Mouse (Mus musculus): ENCODE data around the gene Hdac4. TPM values are rescaled to one million over a fixed set of nuclear protein-coding genes. Genes with fewer than 3 reads are reported as not detected.

Hdac4 gene
- total RNA-seq, 2 experiments from 2014 or later = 111 to 112 TPM

DNA sequence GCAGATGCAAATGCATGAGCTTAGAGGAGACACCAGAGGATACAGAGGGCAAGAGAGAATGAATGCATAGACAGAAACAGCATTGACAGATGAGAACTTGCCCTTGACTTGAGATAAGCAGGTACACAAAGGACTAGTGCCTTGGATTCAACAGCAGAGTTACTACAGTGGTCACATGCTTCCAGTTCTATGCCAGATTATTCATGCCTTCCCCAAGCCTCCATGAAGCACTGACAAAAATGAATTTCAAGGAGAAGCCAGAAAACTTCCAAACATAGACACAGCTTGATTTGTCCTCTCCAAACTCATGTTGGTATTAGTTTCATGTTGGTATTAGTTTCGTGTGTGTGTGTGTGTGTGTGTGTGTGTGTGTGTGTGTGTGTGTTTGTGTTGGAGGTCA lies 149.8 kb downstream of the Hdac4 start:
- no peak for DNase-seq (ENCODE audit: low spot score in 2 of 2)
- intact Hi-C loops (cut with DNase I) = no loop called here

DNA sequence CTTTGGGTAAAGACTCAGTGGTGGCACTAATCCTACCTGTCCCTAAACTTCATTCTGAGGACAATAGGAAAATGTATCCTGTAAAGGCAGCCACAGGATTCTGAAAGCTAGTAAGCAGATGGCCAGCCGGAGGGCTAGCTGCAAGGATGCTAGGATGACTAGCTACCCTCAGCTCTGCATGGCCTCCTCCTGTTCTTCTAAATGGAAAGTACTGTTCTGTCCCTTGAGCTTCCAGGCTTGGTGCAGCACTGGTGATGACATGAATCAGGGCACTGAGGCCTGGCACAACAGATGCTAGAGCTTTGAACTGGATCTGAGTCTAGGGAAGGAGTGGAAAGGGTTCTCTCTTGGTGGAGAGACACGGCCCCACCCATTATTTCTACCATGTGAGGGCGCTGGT lies 150.6 kb downstream of the Hdac4 start:
- intact Hi-C loops (cut with DNase I) = no loop called here
- DNase-seq (ENCODE audit: low spot score in 2 of 2) = no peak

DNA sequence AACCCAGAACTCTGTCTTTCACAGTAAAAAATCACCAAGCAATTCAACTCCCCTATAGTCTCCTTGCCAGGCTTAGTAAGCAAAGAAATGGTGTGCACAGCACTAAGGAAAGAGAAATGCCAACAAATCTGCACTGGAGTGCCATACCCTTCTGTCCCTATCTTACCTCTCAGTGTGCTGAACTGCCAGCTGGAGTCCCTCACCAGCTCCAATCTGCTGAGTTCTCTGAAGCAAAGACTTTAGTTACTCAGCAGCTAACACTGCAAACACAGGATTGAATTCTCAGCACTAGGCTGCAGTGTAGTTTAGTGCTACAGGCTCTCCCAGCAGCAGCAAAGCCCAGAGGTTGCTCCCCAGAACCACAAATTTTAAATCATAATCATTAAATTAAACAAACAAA lies 151.5 kb downstream of the Hdac4 start:
- DNase-seq (ENCODE audit: low spot score in 2 of 2) = peak in 1 of 2 experiments; percentile 47
- intact Hi-C loops (cut with DNase I) = no loop called here

DNA sequence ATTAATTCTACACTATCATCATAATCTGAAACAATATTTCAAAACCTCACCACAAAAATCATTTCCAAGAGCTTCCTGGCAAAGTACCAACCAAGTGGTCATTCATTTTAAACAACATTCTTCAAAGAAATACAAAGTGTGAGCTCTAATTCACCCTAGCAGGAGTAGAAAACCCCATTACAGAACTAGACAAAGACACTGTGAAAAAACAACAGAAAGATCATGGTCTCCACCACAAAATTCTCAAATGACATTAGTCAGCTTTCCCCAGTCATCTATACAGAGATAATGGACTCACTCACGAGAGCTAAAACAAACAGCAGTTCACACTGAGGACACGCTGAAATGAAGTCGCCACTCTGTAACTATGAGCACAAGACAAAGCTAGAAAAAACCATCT lies 153.4 kb downstream of the Hdac4 start:
- intact Hi-C loops (cut with DNase I) = no loop called here
- DNase-seq (ENCODE audit: low spot score in 2 of 2) = no peak

DNA sequence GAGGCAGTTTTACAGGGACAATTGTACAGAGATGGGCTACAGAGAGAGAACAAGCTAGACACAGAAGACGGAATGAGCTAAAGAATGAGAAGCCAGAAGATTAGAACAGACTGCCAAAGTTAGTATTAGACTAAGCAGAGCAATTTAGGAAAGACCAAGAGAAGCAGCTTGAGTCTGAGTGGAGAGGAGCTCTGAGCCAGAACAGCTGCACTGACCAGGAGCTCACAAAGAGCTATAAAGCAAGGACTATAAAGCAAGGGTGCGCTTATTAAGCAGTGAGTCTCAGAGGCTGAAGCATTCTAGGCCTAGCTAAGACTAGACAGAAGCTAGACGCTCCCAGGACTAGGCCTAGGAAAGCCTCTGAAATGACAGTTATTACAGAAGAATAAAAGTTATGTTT lies 154.2 kb downstream of the Hdac4 start:
- intact Hi-C loops (cut with DNase I) = no loop called here
- DNase-seq (ENCODE audit: low spot score in 2 of 2) = no peak

DNA sequence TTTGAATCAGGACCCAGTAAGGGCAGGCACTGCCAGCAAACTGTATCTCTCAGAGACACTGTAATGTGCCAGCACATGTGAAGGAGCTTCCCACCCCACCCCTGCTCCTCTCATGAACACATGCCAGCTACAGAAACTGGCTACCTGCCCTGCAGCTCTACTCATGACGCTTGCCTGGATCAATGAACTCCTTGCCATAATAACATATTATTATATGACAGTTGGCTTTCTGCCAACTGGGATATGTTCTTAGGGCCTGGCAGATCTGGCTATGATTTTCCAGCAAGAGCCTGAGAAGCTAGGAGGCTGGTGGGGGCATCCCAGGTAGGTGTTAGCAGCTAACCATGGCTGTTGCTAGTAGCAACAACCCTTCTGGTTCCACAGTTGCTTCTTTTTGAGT lies 156.8 kb downstream of the Hdac4 start:
- peak; percentile 44 to 60 for DNase-seq (ENCODE audit: low spot score in 2 of 2)

DNA sequence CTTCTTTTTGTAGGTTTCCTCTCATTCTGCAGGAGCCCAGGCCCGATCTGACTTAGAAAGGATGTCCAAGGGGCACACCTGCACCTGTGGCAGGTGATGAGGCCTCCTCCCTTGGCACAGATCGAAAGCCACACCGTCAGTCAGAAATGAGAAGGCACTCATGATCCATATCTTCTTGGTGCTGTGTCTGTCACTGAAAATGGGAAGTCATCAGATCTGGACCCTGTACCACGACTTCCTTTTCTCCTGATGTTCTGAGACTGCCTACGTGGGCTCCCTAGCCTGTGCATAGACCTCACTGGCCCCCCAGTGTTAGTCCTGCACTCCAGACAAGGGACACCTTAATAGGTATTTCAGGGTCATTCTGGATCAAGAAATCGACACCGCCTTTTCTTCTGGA lies 158.5 kb downstream of the Hdac4 start:
- intact Hi-C loops (cut with DNase I) = no loop called here

More for the DNA sequence above, 156.8 kb downstream of the Hdac4 start:
- intact Hi-C loops (cut with DNase I) = no loop called here

DNA sequence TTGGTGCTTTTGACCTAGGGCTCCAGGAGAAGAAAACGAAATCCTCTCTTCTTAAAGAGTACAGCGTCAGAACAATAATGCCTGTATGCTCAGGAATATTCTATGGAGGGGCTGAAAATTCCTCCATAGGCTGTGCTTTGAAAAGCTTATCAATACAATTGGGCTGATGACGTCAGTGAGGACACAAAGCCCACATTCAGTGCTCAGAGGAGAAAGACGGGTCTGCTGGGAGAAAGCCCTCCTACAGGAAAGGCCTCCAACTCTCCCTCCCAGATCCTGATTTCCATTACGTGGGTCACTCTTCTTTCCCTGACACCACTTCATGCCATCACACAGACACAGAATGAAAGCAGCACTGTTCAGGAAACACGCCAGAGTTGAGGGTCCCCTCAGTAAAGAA lies 159.7 kb downstream of the Hdac4 start:
- no peak for DNase-seq (ENCODE audit: low spot score in 2 of 2)
- intact Hi-C loops (cut with DNase I) = no loop called here

More for the DNA sequence above, 158.5 kb downstream of the Hdac4 start:
- DNase-seq (ENCODE audit: low spot score in 2 of 2) = no peak

DNA sequence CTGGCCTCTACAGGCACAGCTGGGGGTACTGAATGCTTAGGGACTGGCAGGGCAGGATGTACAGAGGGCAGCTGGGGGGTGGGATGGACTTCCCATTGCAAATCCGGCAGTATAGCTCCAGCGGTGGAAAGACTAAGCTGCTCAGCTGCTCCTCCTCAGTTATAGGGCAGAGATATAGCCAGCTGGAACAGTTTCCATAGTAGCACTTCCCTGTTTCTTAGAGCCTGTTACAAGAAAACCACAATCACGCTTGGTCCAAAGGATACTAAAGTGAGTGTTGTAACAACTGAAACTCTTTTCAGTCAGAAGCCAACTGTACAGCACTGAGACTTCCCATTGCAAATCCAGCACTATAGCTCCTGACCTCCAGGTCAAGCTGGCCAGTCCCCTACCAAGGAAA lies 161.3 kb downstream of the Hdac4 start:
- no peak for DNase-seq (ENCODE audit: low spot score in 2 of 2)
- intact Hi-C loops (cut with DNase I) = no loop called here

DNA sequence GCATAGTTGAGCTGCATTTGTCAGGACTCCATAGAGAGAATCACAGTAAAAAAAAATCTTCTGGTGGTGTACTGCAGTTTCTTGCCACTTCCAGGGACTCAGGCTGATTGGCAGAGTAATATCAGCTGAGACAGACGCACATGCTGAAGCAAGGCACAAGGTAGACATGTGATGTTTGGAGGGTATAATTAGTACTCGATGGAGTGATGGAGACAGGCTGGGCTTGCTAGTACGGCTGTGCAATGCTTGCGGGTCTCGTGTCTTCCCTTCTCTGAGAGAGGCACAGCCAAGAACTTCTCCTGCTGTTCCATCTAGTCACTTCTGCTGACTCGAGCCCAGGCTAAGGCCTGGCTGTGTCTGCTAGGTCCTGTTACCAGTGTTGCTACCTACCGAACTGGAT lies 162.0 kb downstream of the Hdac4 start:
- intact Hi-C loops (cut with DNase I) = no loop called here
- DNase-seq (ENCODE audit: low spot score in 2 of 2) = no peak

DNA sequence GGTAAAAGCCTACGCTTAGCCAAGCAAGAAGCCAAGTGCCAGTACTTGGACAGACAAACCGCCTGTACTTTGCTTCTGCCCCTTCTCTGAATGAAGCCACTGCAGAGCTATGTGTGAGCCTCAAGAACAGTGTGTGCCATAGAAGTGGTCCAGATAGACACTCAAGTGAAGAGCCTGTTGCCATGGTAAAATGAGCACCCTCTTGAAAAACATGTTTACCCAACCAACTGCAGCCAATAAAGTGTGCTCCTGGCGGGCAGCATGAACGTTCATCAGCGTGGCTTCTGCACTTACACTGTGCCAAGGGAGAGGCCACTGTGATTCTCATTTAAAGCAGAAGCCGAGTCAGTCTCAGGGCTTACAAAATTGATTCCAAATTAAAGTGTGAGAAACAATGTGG lies 165.0 kb downstream of the Hdac4 start:
- no peak for DNase-seq (ENCODE audit: low spot score in 2 of 2)
- intact Hi-C loops (cut with DNase I) = no loop called here

DNA sequence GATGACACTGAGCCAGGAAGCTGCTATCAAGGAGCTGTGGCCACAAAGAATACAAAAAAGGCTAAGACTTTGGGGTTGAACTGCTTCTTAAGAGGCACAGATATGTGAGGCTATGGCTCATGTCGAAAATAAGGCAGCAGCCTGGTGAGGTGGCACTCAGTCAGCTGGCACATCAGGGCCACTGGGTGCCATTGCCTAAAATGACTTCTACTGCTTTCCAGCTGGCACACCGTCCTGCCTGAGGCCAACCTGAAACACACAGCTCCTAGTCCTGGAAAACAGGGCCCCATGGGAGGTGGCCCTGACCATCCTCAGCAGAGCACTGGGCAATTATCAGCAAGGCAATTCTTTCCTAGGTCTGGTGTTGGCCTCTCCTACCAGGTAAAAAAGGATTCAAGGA lies 167.3 kb downstream of the Hdac4 start:
- intact Hi-C loops (cut with DNase I) = no loop called here
- no peak for DNase-seq (ENCODE audit: low spot score in 2 of 2)

DNA sequence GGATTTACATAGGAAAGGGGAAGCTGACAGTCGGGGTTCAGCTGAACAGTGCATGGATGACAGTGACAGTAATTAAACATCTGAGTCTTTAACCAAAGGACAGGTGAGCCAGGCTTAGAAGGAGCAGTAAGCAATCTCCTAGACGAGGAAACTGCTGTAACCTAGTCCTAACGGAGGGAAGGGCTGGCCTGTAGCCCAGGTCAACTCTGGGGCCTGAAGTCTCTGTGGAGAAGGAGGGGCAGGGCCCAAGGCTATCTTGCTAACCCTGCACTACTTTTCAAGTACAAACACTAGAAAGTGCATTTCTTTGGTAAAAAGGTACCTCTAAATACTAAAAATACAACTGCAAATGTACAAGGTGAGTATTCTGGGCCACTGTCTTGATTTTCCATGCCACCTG lies 169.1 kb downstream of the Hdac4 start:
- no peak for DNase-seq (ENCODE audit: low spot score in 2 of 2)
- intact Hi-C loops (cut with DNase I) = no loop called here

DNA sequence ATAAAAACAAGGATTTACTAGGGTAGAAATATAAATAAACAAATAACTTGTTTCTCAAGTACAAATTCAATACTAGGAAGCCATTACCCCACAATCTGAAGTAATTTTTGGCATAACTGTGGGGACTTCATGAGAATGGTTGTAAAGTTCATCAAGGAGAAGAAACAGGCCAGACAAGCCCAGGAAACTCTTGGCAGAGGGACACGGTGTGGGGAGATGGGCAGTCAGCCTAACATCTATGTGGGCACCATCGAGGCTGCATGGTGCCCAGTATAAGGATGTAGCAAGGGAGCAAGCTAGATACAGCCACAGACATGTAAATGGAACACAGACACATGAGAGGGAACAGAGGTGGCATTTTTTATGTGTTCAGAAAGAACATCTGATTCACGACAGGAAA lies 171.6 kb downstream of the Hdac4 start:
- no peak for DNase-seq (ENCODE audit: low spot score in 2 of 2)
- intact Hi-C loops (cut with DNase I) = no loop called here

DNA sequence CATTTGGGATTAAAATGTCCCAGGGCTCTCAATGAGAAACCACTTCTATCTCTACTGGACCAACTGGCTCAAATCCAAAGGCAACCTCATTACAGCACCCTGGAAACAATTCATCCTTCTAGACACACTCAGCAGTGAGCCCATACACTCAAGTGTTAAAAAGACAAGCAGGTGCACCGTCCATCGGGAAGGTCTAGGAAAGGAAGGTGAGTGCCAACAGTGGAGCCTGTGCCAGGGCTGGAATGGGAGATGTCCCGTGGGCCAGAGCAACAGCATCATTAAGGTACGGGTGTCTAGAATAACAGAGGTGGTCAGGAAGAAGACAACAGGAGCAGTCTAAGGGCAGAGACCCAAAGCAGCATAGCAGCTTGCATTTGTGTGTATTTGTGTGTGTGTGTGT lies 173.5 kb downstream of the Hdac4 start:
- intact Hi-C loops (cut with DNase I) = no loop called here
- no peak for DNase-seq (ENCODE audit: low spot score in 2 of 2)

DNA sequence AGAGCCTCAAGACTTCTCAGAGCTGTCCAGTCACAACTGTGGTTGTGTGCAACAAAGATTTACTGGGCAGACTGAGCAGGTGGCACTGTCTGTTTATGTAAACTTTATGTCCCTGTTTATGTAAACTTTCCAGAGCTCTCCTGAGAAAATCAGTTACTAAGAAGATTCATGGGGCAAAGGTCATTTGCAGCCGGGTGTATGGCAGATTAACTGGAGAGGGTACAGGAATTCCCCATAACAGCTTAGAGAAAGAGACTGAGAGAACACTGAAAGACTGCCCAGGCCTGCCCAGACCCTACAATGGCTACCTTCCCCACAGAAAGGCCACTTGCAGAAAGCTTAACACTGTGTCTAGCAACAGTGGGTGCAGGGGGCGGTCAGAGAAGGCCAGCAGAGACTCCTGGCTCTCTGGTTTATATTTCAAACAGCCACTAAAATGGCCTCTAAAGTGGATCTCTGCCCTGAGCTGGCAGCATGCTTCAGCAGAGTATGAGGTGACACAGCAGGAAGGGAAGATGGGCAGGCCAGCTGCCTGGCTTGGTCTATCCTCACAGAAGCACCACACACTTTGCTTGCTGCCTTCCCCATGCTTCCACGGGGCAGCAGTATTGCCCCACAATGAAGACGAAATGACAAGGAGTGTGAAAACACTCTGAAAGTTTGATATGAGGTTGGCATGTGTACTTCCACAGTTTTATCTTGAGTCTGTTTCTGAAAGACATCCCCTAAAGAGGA lies 179.4 kb downstream of the Hdac4 start:
- intact Hi-C loops (cut with DNase I) = no loop called here
- DNase-seq (ENCODE audit: low spot score in 2 of 2) = no peak

DNA sequence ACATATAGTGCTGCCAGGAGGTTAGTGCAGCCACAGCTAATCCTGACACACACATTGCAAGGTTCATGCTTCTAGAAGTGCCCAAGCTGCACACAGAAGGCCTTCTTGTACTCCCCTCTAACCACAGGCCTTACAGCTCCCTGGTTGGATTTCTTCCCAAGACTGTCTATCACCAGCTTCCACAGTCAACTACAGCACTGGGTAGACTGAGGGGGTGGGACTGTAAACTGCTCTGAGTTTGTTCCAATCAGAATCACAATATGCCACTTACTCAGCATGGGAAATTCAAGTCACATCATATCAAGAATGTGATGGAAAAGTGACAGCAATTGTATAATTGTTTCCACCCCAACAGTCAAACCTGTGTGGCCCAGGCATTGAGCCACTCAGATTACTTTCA lies 180.2 kb downstream of the Hdac4 start:
- DNase-seq (ENCODE audit: low spot score in 2 of 2) = no peak
- intact Hi-C loops (cut with DNase I) = no loop called here

DNA sequence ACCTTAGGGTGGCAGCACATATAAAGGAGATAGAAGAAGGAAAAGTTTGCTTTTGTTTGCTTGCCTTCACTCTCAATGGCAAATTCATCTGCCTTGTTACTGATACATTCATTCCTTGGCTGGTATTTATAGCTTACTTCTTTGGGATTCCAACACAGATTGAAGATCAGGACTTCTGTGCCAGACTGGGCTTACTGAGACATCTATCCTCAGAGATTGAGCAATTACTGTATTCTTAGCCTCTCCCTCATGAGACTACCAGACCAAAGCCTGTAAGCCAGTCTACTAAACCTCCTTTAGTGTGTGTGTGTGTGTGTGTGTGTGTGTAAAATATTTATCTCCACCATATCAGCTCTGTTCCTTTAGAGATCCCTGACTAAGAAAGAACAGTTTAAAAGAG lies 181.0 kb downstream of the Hdac4 start:
- no peak for DNase-seq (ENCODE audit: low spot score in 2 of 2)
- intact Hi-C loops (cut with DNase I) = no loop called here

DNA sequence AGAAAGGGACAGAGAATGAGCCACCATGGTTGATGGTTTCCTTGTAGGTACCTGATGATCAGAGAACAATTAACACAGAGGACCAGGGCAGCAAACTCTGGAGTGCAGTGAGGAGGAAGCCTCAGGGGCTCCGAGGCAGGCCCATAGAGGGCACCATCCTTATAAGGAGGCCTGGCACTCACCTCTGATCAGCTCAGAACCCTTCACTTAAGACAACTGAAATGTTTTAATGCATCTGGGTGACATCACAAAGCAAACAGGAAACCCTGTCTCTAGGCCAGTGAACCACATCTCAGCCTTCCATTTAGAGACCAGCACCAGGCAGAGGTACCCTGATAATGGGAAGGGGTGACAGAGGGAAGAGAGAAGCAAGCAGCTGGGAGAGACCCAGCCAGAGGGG lies 188.8 kb downstream of the Hdac4 start:
- intact Hi-C loops (cut with DNase I) = no loop called here
- no peak for DNase-seq (ENCODE audit: low spot score in 2 of 2)

DNA sequence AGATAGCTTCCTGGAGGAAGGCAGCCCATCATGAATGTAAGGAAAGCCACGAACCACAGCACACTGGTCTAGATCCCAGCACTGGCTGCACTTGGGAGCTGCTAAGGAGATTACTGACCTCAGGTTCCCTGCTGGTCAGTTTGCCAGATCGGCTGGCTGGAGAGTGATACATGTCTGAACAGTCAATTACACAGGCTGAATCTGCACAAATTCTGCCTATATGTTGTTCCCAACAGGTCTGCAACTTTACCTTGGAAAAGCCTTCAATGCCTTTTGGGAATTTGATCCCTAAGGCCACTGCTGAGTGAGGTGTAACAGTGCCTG lies 189.9 kb downstream of the Hdac4 start:
- intact Hi-C loops (cut with DNase I) = no loop called here
- no peak for DNase-seq (ENCODE audit: low spot score in 2 of 2)

DNA sequence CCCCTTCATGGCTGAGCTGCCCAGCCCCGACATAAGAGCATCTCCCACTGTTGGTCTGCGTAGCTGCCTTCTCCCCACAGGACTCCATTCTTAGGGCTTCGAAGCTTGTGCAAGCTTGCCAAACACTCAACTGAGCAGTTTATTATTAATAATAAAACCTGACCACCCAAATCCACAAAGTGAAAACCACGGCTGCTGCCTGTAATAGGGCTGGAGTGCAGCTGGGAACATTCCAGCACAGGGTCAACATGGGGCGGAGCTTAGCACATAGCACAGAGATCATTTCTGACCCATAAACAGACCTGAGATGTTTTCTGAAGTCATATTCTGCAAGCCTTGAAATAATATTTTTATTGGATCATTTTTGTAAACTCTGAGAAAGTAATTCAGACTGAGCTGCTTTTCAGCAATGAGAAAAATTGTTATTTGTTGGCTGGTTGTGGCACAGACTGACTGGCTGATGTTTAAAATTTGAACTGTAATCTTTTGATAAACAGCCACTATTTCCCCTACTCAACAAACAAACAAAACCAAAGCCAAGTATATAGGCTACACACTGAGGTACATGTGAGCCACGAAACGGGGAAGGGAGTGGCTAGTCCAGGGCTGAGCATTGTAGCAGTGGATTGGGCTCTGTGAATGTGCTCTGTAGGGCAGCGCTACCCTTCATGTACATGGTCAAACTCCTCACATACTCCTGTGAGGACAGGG lies 190.4 kb downstream of the Hdac4 start:
- no peak for DNase-seq (ENCODE audit: low spot score in 2 of 2)
- intact Hi-C loops (cut with DNase I) = no loop called here

DNA sequence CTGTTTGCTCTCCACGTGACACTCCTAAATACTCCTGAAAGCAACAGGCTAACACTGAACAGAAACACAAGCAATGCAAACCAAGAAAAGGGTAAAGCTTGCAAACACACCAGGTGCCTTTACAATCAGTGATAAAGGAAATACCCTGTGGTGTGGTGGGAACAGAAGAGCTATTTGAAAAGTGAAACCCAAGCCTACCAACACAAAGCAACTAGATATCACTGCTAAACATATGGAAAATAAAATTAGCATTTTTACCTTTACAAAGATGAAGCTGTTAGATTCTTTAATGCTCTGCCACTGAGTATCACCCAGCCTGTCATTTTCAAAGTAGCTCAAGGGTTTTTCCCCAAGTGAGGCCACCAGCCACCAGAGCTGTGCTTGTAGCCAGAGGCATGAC lies 191.4 kb downstream of the Hdac4 start:
- intact Hi-C loops (cut with DNase I) = no loop called here
- DNase-seq (ENCODE audit: low spot score in 2 of 2) = no peak

Measured in left cerebral cortex, postnatal 25 days (tissue).